Mouse (Mus musculus): ENCODE measurements around the gene Cox8b. TPM values are rescaled to one million over a fixed set of nuclear protein-coding genes. Genes with fewer than 3 reads are reported as not detected.

Cox8b gene
- polyA plus RNA-seq, 1 experiment from 2014 or later, result 0.53 TPM

- Histone ChIP-seq H3K9me3 (ENCODE audit: control insufficient read depth) (no peaks in the 10 kb centered on the region), H3K4me3 (ENCODE audit: low read depth, low read length) (peak within 1 kb of the TSS; percentile 80), H3K9ac (ENCODE audit: low read depth, low read length) (peak within 1 kb of the TSS; percentile 87), H3K36me3 (ENCODE audit: control insufficient read depth, insufficient read depth) (peaks cover 52% of the 10 kb centered on the region), H3K4me1 (replicated peaks; ENCODE audit: control insufficient read depth, insufficient read depth, low read length) (0 out of 2 replicates have a peak, but pooled peaks cover 8% of the 10 kb centered on the region), H3K27me3 (replicated peaks; ENCODE audit: control insufficient read depth, insufficient read depth, low read length) (no peaks in the 10 kb centered on the region), H3K4me2 (replicated peaks; ENCODE audit: low read depth) (peak within 1 kb of the TSS; percentile 92), H3K27ac (ENCODE audit: low read depth, low read length) (peak within 1 kb of the TSS; percentile 98)
- TF ChIP-seq CTCF (IDR thresholded peaks at IDR 0.05; ENCODE audit: low read depth), result peak; percentile 23; the same call in 1 of the 2 replicates
- under 1% methylated on average over 51 of the region's 51 CpGs for WGBS
- ATAC-seq, result peak; percentile 85
Measured at GRCm38 (mm10) chr7:140855860-140856784, 44.1 kb downstream of the Cox8b start, which contains the start of gene Gm45785. Gm45785 (minus strand) TSS chr7:140856331.

- no peak for TF ChIP-seq CTCF (IDR thresholded peaks at IDR 0.05; ENCODE audit: low read depth)
- no peak for ATAC-seq
- Histone ChIP-seq H3K4me3 (ENCODE audit: low read depth, low read length) (peak overlapping the region; percentile 80), H3K27me3 (replicated peaks; ENCODE audit: control insufficient read depth, insufficient read depth, low read length) (no peaks in the 10 kb centered on the region), H3K9ac (ENCODE audit: low read depth, low read length) (peak overlapping the region; percentile 87), H3K4me1 (replicated peaks; ENCODE audit: control insufficient read depth, insufficient read depth, low read length) (0 out of 2 replicates have a peak, but pooled peaks cover 8% of the 10 kb centered on the region), H3K4me2 (replicated peaks; ENCODE audit: low read depth) (peak overlapping the region; percentile 92), H3K36me3 (ENCODE audit: control insufficient read depth, insufficient read depth) (peaks cover 42% of the 10 kb centered on the region), H3K9me3 (ENCODE audit: control insufficient read depth) (no peaks in the 10 kb centered on the region), H3K27ac (ENCODE audit: low read depth, low read length) (0 out of 2 replicates have a peak overlapping the region, but pooled peaks have one; percentile 98)
- 72% methylated on average over 9 of the region's 9 CpGs for WGBS
Measured at GRCm38 (mm10) chr7:140855181-140855580, 45.1 kb downstream of the Cox8b start.

DNA sequence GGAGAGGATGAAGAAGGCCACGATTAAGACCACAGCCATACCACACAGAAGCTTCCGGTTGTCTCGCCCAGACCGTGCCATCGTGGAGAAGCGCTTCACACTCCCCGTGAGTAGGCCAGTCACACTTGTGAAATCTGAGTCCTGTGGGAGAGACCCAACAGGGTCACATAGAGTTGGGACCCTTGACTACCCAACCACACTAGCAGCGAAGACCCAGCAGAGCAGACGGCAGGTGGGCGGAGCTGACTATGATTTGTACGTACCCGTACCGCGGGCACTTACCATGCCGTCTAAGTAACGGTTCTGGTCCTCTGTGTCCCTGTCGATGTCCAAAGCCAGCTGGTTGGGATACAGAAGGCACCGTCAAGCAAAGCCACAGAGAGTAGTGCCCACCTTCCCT is 45.8 kb downstream of the Cox8b start:
- Histone ChIP-seq H3K9ac (ENCODE audit: low read depth, low read length) (no peak overlapping the region), H3K4me2 (replicated peaks; ENCODE audit: low read depth) (no peak overlapping the region), H3K9me3 (ENCODE audit: control insufficient read depth) (no peaks in the 10 kb centered on the region), H3K4me3 (ENCODE audit: low read depth, low read length) (no peak overlapping the region), H3K4me1 (replicated peaks; ENCODE audit: control insufficient read depth, insufficient read depth, low read length) (0 out of 2 replicates have a peak, but pooled peaks cover 8% of the 10 kb centered on the region), H3K36me3 (ENCODE audit: control insufficient read depth, insufficient read depth) (peaks cover 38% of the 10 kb centered on the region), H3K27ac (ENCODE audit: low read depth, low read length) (no peak overlapping the region), H3K27me3 (replicated peaks; ENCODE audit: control insufficient read depth, insufficient read depth, low read length) (no peaks in the 10 kb centered on the region)
- 90% methylated on average over 18 of the region's 18 CpGs for WGBS
- ATAC-seq, result no peak
- TF ChIP-seq CTCF (IDR thresholded peaks at IDR 0.05; ENCODE audit: low read depth), result no peak

DNA sequence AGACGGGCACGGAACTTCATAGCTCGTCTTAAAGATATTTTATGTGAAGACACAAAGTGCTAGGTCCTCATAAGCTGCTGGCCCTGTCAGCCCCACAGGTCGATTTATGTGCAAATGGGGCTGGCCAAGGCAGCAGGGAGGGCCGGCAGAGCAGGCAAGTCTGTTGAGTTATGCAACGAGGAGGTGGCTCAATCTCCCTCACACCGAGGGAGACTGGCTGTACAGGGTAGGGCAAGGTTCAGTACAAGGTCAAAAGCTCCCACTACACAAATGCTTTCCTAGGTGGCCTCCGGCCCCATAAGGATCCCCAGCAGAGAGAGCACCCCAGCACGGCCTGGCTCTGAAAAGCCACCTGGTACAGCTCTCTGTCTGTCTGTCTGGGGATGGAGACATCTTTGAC is 46.9 kb downstream of the Cox8b start:
- WGBS, result 75% methylated on average over 9 of the region's 9 CpGs
- 0 out of 2 replicates have a peak, but pooled peaks cover 8% of the 10 kb centered on the region for H3K4me1 ChIP-seq (replicated peaks; ENCODE audit: control insufficient read depth, insufficient read depth, low read length)
- no peak for ATAC-seq
- TF ChIP-seq CTCF (IDR thresholded peaks at IDR 0.05; ENCODE audit: low read depth), result no peak
- H3K9ac ChIP-seq (ENCODE audit: low read depth, low read length), result no peak overlapping the region
- H3K27me3 ChIP-seq (replicated peaks; ENCODE audit: control insufficient read depth, insufficient read depth, low read length), result no peaks in the 10 kb centered on the region
- H3K4me2 ChIP-seq (replicated peaks; ENCODE audit: low read depth), result no peak overlapping the region
- no peaks in the 10 kb centered on the region for H3K9me3 ChIP-seq (ENCODE audit: control insufficient read depth)
- H3K36me3 ChIP-seq (ENCODE audit: control insufficient read depth, insufficient read depth), result peaks cover 34% of the 10 kb centered on the region
- no peak overlapping the region for H3K27ac ChIP-seq (ENCODE audit: low read depth, low read length)
- no peak overlapping the region for H3K4me3 ChIP-seq (ENCODE audit: low read depth, low read length)

DNA sequence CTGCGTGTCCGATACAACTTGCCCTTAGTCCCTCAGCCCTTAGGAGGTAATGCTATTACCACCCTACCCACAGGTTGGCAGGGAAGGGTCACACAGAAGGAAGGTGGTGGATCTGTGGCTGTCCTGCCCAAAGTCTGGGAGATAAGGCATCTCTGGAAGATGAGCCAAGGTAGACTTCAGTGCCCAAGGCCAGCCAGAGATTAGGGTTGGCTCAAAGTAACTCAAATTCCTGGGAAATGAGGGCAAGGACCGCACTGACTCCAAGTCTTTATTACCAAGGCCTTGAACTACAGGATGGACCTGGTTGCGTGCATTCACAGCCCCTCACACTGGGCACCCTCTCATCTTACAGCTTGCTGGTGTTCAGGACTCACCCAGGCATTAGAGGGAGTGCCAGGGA is 48.3 kb downstream of the Cox8b start:
- Histone ChIP-seq H3K4me1 (replicated peaks; ENCODE audit: control insufficient read depth, insufficient read depth, low read length) (0 out of 2 replicates have a peak, but pooled peaks cover 4% of the 10 kb centered on the region), H3K27me3 (replicated peaks; ENCODE audit: control insufficient read depth, insufficient read depth, low read length) (no peaks in the 10 kb centered on the region), H3K36me3 (ENCODE audit: control insufficient read depth, insufficient read depth) (peaks cover 34% of the 10 kb centered on the region), H3K27ac (ENCODE audit: low read depth, low read length) (no peak overlapping the region), H3K9ac (ENCODE audit: low read depth, low read length) (no peak overlapping the region), H3K4me2 (replicated peaks; ENCODE audit: low read depth) (no peak overlapping the region), H3K9me3 (ENCODE audit: control insufficient read depth) (no peaks in the 10 kb centered on the region), H3K4me3 (ENCODE audit: low read depth, low read length) (no peak overlapping the region)
- no peak for ATAC-seq
- TF ChIP-seq CTCF (IDR thresholded peaks at IDR 0.05; ENCODE audit: low read depth), result no peak
- 90% methylated on average over 4 of the region's 4 CpGs for WGBS

Other genes starting within 250 kb of the Cox8b start
- gene Olfr539, start 240.5 kb downstream of the Cox8b start, polyA plus RNA-seq (2015; fragmentation: Nextera tagmentation; extraction: Ambion mirVana), result not detected in 2 replicates
- not detected in 2 replicates for gene Olfr45, start 218.5 kb downstream of the Cox8b start, polyA plus RNA-seq (2015; fragmentation: Nextera tagmentation; extraction: Ambion mirVana)
- gene Olfr541, start 203.2 kb downstream of the Cox8b start, polyA plus RNA-seq (2015; fragmentation: Nextera tagmentation; extraction: Ambion mirVana), result not detected in 2 replicates
- gene Cyp2e1, start 136.7 kb downstream of the Cox8b start, polyA plus RNA-seq (2015; fragmentation: Nextera tagmentation; extraction: Ambion mirVana), result not detected in 2 replicates
- 0.18 and 0.30 TPM in 2 replicates for gene Syce1, start 112.6 kb downstream of the Cox8b start, polyA plus RNA-seq (2015; fragmentation: Nextera tagmentation; extraction: Ambion mirVana)
- gene Zfp941, start 78.3 kb downstream of the Cox8b start, polyA plus RNA-seq (2015; fragmentation: Nextera tagmentation; extraction: Ambion mirVana), result 0.59 and 0.76 TPM in 2 replicates
- gene Urah, start 65.4 kb downstream of the Cox8b start, polyA plus RNA-seq (2015; fragmentation: Nextera tagmentation; extraction: Ambion mirVana), result 52.2 and 55.3 TPM in 2 replicates
- not detected in 2 replicates for gene Scgb1c1, start 54.9 kb downstream of the Cox8b start, polyA plus RNA-seq (2015; fragmentation: Nextera tagmentation; extraction: Ambion mirVana)
- not detected in 2 replicates for gene Odf3, start 52.6 kb downstream of the Cox8b start, polyA plus RNA-seq (2015; fragmentation: Nextera tagmentation; extraction: Ambion mirVana)
- not detected in 2 replicates for gene Gm45785, start 44.1 kb downstream of the Cox8b start, polyA plus RNA-seq (2015; fragmentation: Nextera tagmentation; extraction: Ambion mirVana)
- 42.3 and 47.7 TPM in 2 replicates for gene Ric8a, start 43.5 kb downstream of the Cox8b start, polyA plus RNA-seq (2015; fragmentation: Nextera tagmentation; extraction: Ambion mirVana)
- 42.4 and 52.6 TPM in 2 replicates for gene Bet1l, start 42.9 kb downstream of the Cox8b start, polyA plus RNA-seq (2015; fragmentation: Nextera tagmentation; extraction: Ambion mirVana)
- 150 and 155 TPM in 2 replicates for gene Psmd13, start 18.5 kb downstream of the Cox8b start, polyA plus RNA-seq (2015; fragmentation: Nextera tagmentation; extraction: Ambion mirVana)
- 28.9 and 30.9 TPM in 2 replicates for gene Sirt3, start 18.1 kb downstream of the Cox8b start, polyA plus RNA-seq (2015; fragmentation: Nextera tagmentation; extraction: Ambion mirVana)
- 52.8 and 53.0 TPM in 2 replicates for gene Nlrp6, start 20.5 kb upstream of the Cox8b start, polyA plus RNA-seq (2015; fragmentation: Nextera tagmentation; extraction: Ambion mirVana)
- 18.9 and 19.4 TPM in 2 replicates for gene Pgghg, start 40.9 kb upstream of the Cox8b start, polyA plus RNA-seq (2015; fragmentation: Nextera tagmentation; extraction: Ambion mirVana)
- 0.34 and 0.75 TPM in 2 replicates for gene Ifitm5, start 49.8 kb upstream of the Cox8b start, polyA plus RNA-seq (2015; fragmentation: Nextera tagmentation; extraction: Ambion mirVana)
- gene Gm45717, start 55.5 kb upstream of the Cox8b start, polyA plus RNA-seq (2015; fragmentation: Nextera tagmentation; extraction: Ambion mirVana), result 0.38 TPM in 1 of 2 replicates, not detected in the other
- 686 and 738 TPM in 2 replicates for gene Ifitm2, start 55.5 kb upstream of the Cox8b start, polyA plus RNA-seq (2015; fragmentation: Nextera tagmentation; extraction: Ambion mirVana)
- 122 and 133 TPM in 2 replicates for gene Ifitm1, start 66.8 kb upstream of the Cox8b start, polyA plus RNA-seq (2015; fragmentation: Nextera tagmentation; extraction: Ambion mirVana)
- 324 and 334 TPM in 2 replicates for gene Ifitm3, start 110.3 kb upstream of the Cox8b start, polyA plus RNA-seq (2015; fragmentation: Nextera tagmentation; extraction: Ambion mirVana)
- gene Ifitm6, start 117.5 kb upstream of the Cox8b start, polyA plus RNA-seq (2015; fragmentation: Nextera tagmentation; extraction: Ambion mirVana), result 0.93 and 1.0 TPM in 2 replicates
- gene Gm17387, start 128.7 kb upstream of the Cox8b start, polyA plus RNA-seq (2015; fragmentation: Nextera tagmentation; extraction: Ambion mirVana), result not detected in 2 replicates
- 1.9 and 2.9 TPM in 2 replicates for gene B4galnt4, start 160.7 kb upstream of the Cox8b start, polyA plus RNA-seq (2015; fragmentation: Nextera tagmentation; extraction: Ambion mirVana)
- 35.3 and 38.6 TPM in 2 replicates for gene Pkp3, start 177.8 kb upstream of the Cox8b start, polyA plus RNA-seq (2015; fragmentation: Nextera tagmentation; extraction: Ambion mirVana)
- gene Sigirr, start 200.1 kb upstream of the Cox8b start, polyA plus RNA-seq (2015; fragmentation: Nextera tagmentation; extraction: Ambion mirVana), result 42.1 and 43.2 TPM in 2 replicates
- 46.8 and 50.1 TPM in 2 replicates for gene Ano9, start 217.4 kb upstream of the Cox8b start, polyA plus RNA-seq (2015; fragmentation: Nextera tagmentation; extraction: Ambion mirVana)
- 36.6 and 37.7 TPM in 2 replicates for gene Ptdss2, start 221.9 kb upstream of the Cox8b start, polyA plus RNA-seq (2015; fragmentation: Nextera tagmentation; extraction: Ambion mirVana)

All from intestine, postnatal 0 days (tissue).